Mouse (Mus musculus) neural tube, embryonic 15.5 days (tissue): Measurements from ENCODE around the gene Gm13693. TPM values are rescaled to one million over a fixed set of nuclear protein-coding genes. Genes with fewer than 3 reads are reported as not detected.
"Not testable (repeated sequence)": the region's sequence is repeated elsewhere in the genome, so short reads cannot be mapped to it uniquely, and the experiment has no call there.

Experiments used
- ATAC-seq: fragments of 200-750 bp; cut with Nextera tagmentation; 2 replicates; pipeline ENCODE4 v1.8.0; 2017; ENCODE audit warnings: mild to moderate bottlenecking, moderate TSS enrichment, moderate library complexity; ENCODE audit not compliant: low FRiP score
- H3K27ac ChIP-seq: fragments of 300-500 bp; sonication (generic); replicated peaks from 2 replicates; pipeline ENCODE4 v1.5.1; 2015; ENCODE audit warnings: mild to moderate bottlenecking, inconsistent platforms
- H3K27me3 ChIP-seq: fragments of 300-500 bp; sonication (generic); replicated peaks from 2 replicates; pipeline ENCODE4 v1.6.1; 2015; ENCODE audit warnings: inconsistent platforms
- H3K36me3 ChIP-seq: fragments of 300-500 bp; sonication (generic); 2 replicates; pipeline ENCODE4 v1.6.1; 2015; ENCODE audit warnings: inconsistent platforms
- H3K4me1 ChIP-seq: fragments of 300-500 bp; sonication (generic); 2 replicates; pipeline ENCODE4 v1.6.1; 2015; ENCODE audit warnings: inconsistent platforms
- H3K4me2 ChIP-seq: fragments of 300-500 bp; sonication (generic); 2 replicates; pipeline ENCODE4 v1.6.1; 2015; ENCODE audit warnings: inconsistent platforms, mild to moderate bottlenecking, moderate library complexity
- H3K4me3 ChIP-seq: fragments of 300-500 bp; sonication (generic); replicated peaks from 2 replicates; pipeline ENCODE4 v1.5.1; 2015; ENCODE audit warnings: mild to moderate bottlenecking, inconsistent platforms
- H3K9ac ChIP-seq: fragments of 300-500 bp; sonication (generic); replicated peaks from 2 replicates; pipeline ENCODE4 v1.6.1; 2015; ENCODE audit warnings: mild to moderate bottlenecking, inconsistent platforms
- H3K9me3 ChIP-seq: fragments of 300-500 bp; sonication (generic); replicated peaks from 2 replicates; pipeline ENCODE4 v1.6.1; 2016; ENCODE audit warnings: inconsistent platforms
- WGBS: fragments of 180-500 bp; shearing (Covaris S2); methylation state at CpG from one replicate; pipeline ENCODE4 v1.1.7; 2015; ENCODE audit warnings: mixed read lengths; 5-methylcytosine and 5-hydroxymethylcytosine counted together
- polyA plus RNA-seq: library from polyadenylated mRNA; unstranded; fragments of >200 nt; fragmentation: Nextera tagmentation; extraction: Ambion mirVana; gene quantifications from 2 replicates; pipeline ENCODE4 v1.2.1, GENCODE M21; 2015

Gm13693 gene
- polyA plus RNA-seq, 1 experiment from 2014 or later = not detected

GRCm38 (mm10) chr2:83994526-83994925 lies 33.2 kb downstream of the Gm13693 start:
- not testable (repeated sequence) for H3K36me3 ChIP-seq, H3K27me3 ChIP-seq, H3K9me3 ChIP-seq, H3K4me2 ChIP-seq, ATAC-seq, H3K27ac ChIP-seq, H3K4me1 ChIP-seq, H3K9ac ChIP-seq, H3K4me3 ChIP-seq
- 86% methylated on average over 1 of the region's 3 CpGs for WGBS

- no peaks in the 10 kb centered on the region for H3K36me3 ChIP-seq
- no peaks in the 10 kb centered on the region for H3K27me3 ChIP-seq
- H3K4me1 ChIP-seq = no peaks in the 10 kb centered on the region
- no peak overlapping the region for H3K4me3 ChIP-seq
- H3K9ac ChIP-seq = no peak overlapping the region
- H3K27ac ChIP-seq = no peak overlapping the region
- H3K4me2 ChIP-seq = no peak overlapping the region
- 46% methylated on average over 1 of the region's 1 CpGs for WGBS
- ATAC-seq = no peak
- H3K9me3 ChIP-seq = no peaks in the 10 kb centered on the region
Measured at GRCm38 (mm10) chr2:84008913-84009312, 47.6 kb downstream of the Gm13693 start.

DNA sequence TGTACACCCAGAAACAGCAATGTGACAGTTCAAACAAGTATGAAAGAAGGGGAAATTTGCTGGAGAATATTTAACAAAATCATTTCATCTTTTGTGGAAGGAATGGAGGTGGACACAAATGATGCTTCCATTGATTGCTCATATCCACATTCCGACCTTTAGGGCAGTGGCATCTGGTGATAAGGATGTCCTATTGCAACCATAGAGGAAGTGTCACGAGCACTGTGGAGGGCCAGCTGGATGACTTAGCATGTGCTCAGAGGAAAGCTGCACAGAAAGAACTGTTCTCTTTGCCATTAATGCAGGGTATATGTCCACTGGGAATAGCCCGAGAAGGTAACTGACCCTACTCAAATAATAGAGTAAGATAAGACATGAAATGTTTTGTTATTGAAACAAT lies 48.5 kb downstream of the Gm13693 start:
- Histone ChIP-seq H3K9ac (no peak overlapping the region), H3K27me3 (no peaks in the 10 kb centered on the region), H3K4me3 (no peak overlapping the region), H3K4me2 (no peak overlapping the region), H3K4me1 (no peaks in the 10 kb centered on the region), H3K36me3 (no peaks in the 10 kb centered on the region), H3K27ac (no peak overlapping the region), H3K9me3 (no peaks in the 10 kb centered on the region)
- no peak for ATAC-seq
- WGBS = 88% methylated on average over 3 of the region's 3 CpGs

Other genes starting within 250 kb of the Gm13693 start
- gene Itgav, start 237.1 kb upstream of the Gm13693 start, polyA plus RNA-seq = 29.1 and 29.8 TPM in 2 replicates
- 69.8 and 79.0 TPM in 2 replicates for gene Fam171b, start 148.9 kb upstream of the Gm13693 start, polyA plus RNA-seq
- gene Zswim2, start 20.3 kb upstream of the Gm13693 start, polyA plus RNA-seq = not detected in 2 replicates
- not detected in 2 replicates for gene Gm13698, start 5.8 kb upstream of the Gm13693 start, polyA plus RNA-seq
- not detected in 2 replicates for gene Gm13695, start 5.8 kb downstream of the Gm13693 start, polyA plus RNA-seq
- not detected in 2 replicates for gene Gm13696, start 11.6 kb downstream of the Gm13693 start, polyA plus RNA-seq
- gene Gm13694, start 17.4 kb downstream of the Gm13693 start, polyA plus RNA-seq = not detected in 2 replicates
- gene Gm13697, start 23.2 kb downstream of the Gm13693 start, polyA plus RNA-seq = not detected in 2 replicates
- not detected in 2 replicates for gene Gm13691, start 29.1 kb downstream of the Gm13693 start, polyA plus RNA-seq